Mouse (Mus musculus) intestine, embryonic 15.5 days (tissue): ENCODE measurements at regions not wholly inside any gene's neighbourhood (a gene's known extent, or its start where the extent isn't known, plus 50 kb on each side); places are given as distances from the start of the nearest gene placed in this dataset.
"Not testable (repeated sequence)": the region's sequence is repeated elsewhere in the genome, so short reads cannot be mapped to it uniquely, and the experiment has no call there.

Source experiments
- ATAC-seq: fragments of 200-750 bp; cut with Nextera tagmentation; 2 replicates; pipeline ENCODE4 v1.8.0; 2017; ENCODE audit warnings: moderate TSS enrichment, moderate library complexity
- H3K27ac ChIP-seq: fragments of 300-500 bp; sonication (generic); 2 replicates; pipeline ENCODE4 v1.5.1; 2015; ENCODE audit warnings: mild to moderate bottlenecking, inconsistent platforms
- H3K27me3 ChIP-seq: fragments of 300-500 bp; sonication (generic); replicated peaks from 2 replicates; pipeline ENCODE4 v1.6.1; 2015; ENCODE audit warnings: inconsistent platforms
- H3K36me3 ChIP-seq: fragments of 300-500 bp; sonication (generic); 2 replicates; pipeline ENCODE4 v1.6.1; 2015; ENCODE audit warnings: inconsistent platforms
- H3K4me1 ChIP-seq: fragments of 300-500 bp; sonication (generic); replicated peaks from 2 replicates; pipeline ENCODE4 v1.6.1; 2015; ENCODE audit warnings: inconsistent platforms
- H3K4me2 ChIP-seq: fragments of 300-500 bp; sonication (generic); replicated peaks from 2 replicates; pipeline ENCODE4 v1.6.1; 2015; ENCODE audit warnings: mild to moderate bottlenecking, inconsistent platforms
- H3K4me3 ChIP-seq: fragments of 300-500 bp; sonication (generic); replicated peaks from 2 replicates; pipeline ENCODE4 v1.5.1; 2015; ENCODE audit warnings: inconsistent platforms
- H3K9ac ChIP-seq: fragments of 300-500 bp; sonication (generic); 2 replicates; pipeline ENCODE4 v1.6.1; 2015; ENCODE audit warnings: inconsistent platforms
- H3K9me3 ChIP-seq: fragments of 300-500 bp; sonication (generic); 2 replicates; pipeline ENCODE4 v1.6.1; 2016; ENCODE audit warnings: inconsistent platforms
- WGBS: fragments of 180-500 bp; shearing (Covaris S2); methylation state at CpG from one replicate; pipeline ENCODE4 v1.1.7; 2015; 5-methylcytosine and 5-hydroxymethylcytosine counted together

- Histone ChIP-seq H3K9me3 (no peaks in the 10 kb centered on the region), H3K4me2 (no peak overlapping the region), H3K9ac (no peak overlapping the region), H3K4me1 (no peaks in the 10 kb centered on the region), H3K36me3 (no peaks in the 10 kb centered on the region), H3K4me3 (no peak overlapping the region), H3K27ac (no peak overlapping the region), H3K27me3 (no peaks in the 10 kb centered on the region)
- no peak for ATAC-seq
Observed at GRCm38 (mm10) chr6:25101761-25102160, 145.7 kb upstream of the Tmem229a start.

- no peaks in the 10 kb centered on the region for H3K27me3 ChIP-seq
- no peaks in the 10 kb centered on the region for H3K9me3 ChIP-seq
- ATAC-seq = no peak
- H3K27ac ChIP-seq = no peak overlapping the region
- no peak overlapping the region for H3K9ac ChIP-seq
- no peak overlapping the region for H3K4me2 ChIP-seq
- no peak overlapping the region for H3K4me3 ChIP-seq
- H3K4me1 ChIP-seq = no peaks in the 10 kb centered on the region
- H3K36me3 ChIP-seq = no peaks in the 10 kb centered on the region
- WGBS = 75% methylated on average over 1 of the region's 1 CpGs
Observed at GRCm38 (mm10) chr6:25087167-25087566, 131.1 kb upstream of the Tmem229a start.

GRCm38 (mm10) chr6:25085871-25086270 lies 129.8 kb upstream of the Tmem229a start:
- Histone ChIP-seq H3K27ac (no peak overlapping the region), H3K9ac (no peak overlapping the region), H3K4me2 (no peak overlapping the region), H3K27me3 (no peaks in the 10 kb centered on the region), H3K9me3 (no peaks in the 10 kb centered on the region), H3K4me1 (no peaks in the 10 kb centered on the region), H3K36me3 (no peaks in the 10 kb centered on the region), H3K4me3 (no peak overlapping the region)
- no peak for ATAC-seq
- 86% methylated on average over 2 of the region's 2 CpGs for WGBS

GRCm38 (mm10) chr6:25085296-25085695 lies 129.2 kb upstream of the Tmem229a start:
- H3K27ac ChIP-seq, H3K4me3 ChIP-seq, H3K27me3 ChIP-seq, H3K4me1 ChIP-seq, H3K4me2 ChIP-seq, H3K9me3 ChIP-seq, ATAC-seq, H3K36me3 ChIP-seq, H3K9ac ChIP-seq: not testable (repeated sequence)
- 40% methylated on average over 4 of the region's 4 CpGs for WGBS

- no peak overlapping the region for H3K9ac ChIP-seq
- H3K4me1 ChIP-seq = no peaks in the 10 kb centered on the region
- WGBS = 48% methylated on average over 6 of the region's 6 CpGs
- no peak overlapping the region for H3K4me3 ChIP-seq
- no peaks in the 10 kb centered on the region for H3K36me3 ChIP-seq
- ATAC-seq = no peak
- H3K27me3 ChIP-seq = no peaks in the 10 kb centered on the region
- no peak overlapping the region for H3K4me2 ChIP-seq
- H3K9me3 ChIP-seq = no peaks in the 10 kb centered on the region
- H3K27ac ChIP-seq = no peak overlapping the region
Observed at GRCm38 (mm10) chr6:25065913-25066312, 109.8 kb upstream of the Tmem229a start.

GRCm38 (mm10) chr6:25032878-25033509 lies 76.9 kb upstream of the Tmem229a start:
- Histone ChIP-seq H3K36me3 (no peaks in the 10 kb centered on the region), H3K4me2 (no peak overlapping the region), H3K9me3 (no peaks in the 10 kb centered on the region), H3K9ac (no peak overlapping the region), H3K27ac (no peak overlapping the region), H3K27me3 (no peaks in the 10 kb centered on the region), H3K4me3 (no peak overlapping the region), H3K4me1 (no peaks in the 10 kb centered on the region)
- ATAC-seq = no peak
- WGBS = 71% methylated on average over 2 of the region's 2 CpGs

- no peak for ATAC-seq
- Histone ChIP-seq H3K27ac (no peak overlapping the region), H3K9ac (no peak overlapping the region), H3K4me2 (no peak overlapping the region), H3K36me3 (no peaks in the 10 kb centered on the region), H3K9me3 (no peaks in the 10 kb centered on the region), H3K4me3 (no peak overlapping the region), H3K4me1 (no peaks in the 10 kb centered on the region), H3K27me3 (no peaks in the 10 kb centered on the region)
- WGBS = 83% methylated on average over 3 of the region's 3 CpGs
Observed at GRCm38 (mm10) chr6:25026953-25027352, 70.9 kb upstream of the Tmem229a start.

- ATAC-seq = 0 out of 2 replicates have a peak, but pooled peaks have one; percentile 28
- WGBS = 11% methylated on average over 2 of the region's 2 CpGs
- H3K36me3 ChIP-seq = no peaks in the 10 kb centered on the region
- H3K4me1 ChIP-seq = no peaks in the 10 kb centered on the region
- H3K27ac ChIP-seq = no peak overlapping the region
- no peaks in the 10 kb centered on the region for H3K27me3 ChIP-seq
- H3K9me3 ChIP-seq = no peaks in the 10 kb centered on the region
- H3K4me2 ChIP-seq = no peak overlapping the region
- no peak overlapping the region for H3K4me3 ChIP-seq
- H3K9ac ChIP-seq = no peak overlapping the region
Observed at GRCm38 (mm10) chr6:25020005-25020772, 64.1 kb upstream of the Tmem229a start.

GRCm38 (mm10) chr6:25013288-25013606 lies 57.1 kb upstream of the Tmem229a start:
- Histone ChIP-seq H3K9me3 (no peaks in the 10 kb centered on the region), H3K4me2 (no peak overlapping the region)
- WGBS = 41% methylated on average over 3 of the region's 3 CpGs

GRCm38 (mm10) chr6:25012376-25013287 lies 56.5 kb upstream of the Tmem229a start:
- ATAC-seq = peak; percentile 61
- Histone ChIP-seq H3K27me3 (no peaks in the 10 kb centered on the region), H3K36me3 (no peaks in the 10 kb centered on the region), H3K4me3 (no peak overlapping the region), H3K9ac (no peak overlapping the region), H3K4me1 (no peaks in the 10 kb centered on the region), H3K27ac (peak overlapping the region; percentile 7; the same call in 1 of the 2 replicates), H3K9me3 (no peaks in the 10 kb centered on the region), H3K4me2 (no peak overlapping the region)
- WGBS = 29% methylated on average over 2 of the region's 2 CpGs

More at GRCm38 (mm10) chr6:25013288-25013606, 57.1 kb upstream of the Tmem229a start:
- no peaks in the 10 kb centered on the region for H3K36me3 ChIP-seq
- no peaks in the 10 kb centered on the region for H3K4me1 ChIP-seq
- no peaks in the 10 kb centered on the region for H3K27me3 ChIP-seq
- H3K27ac ChIP-seq = no peak overlapping the region
- no peak overlapping the region for H3K9ac ChIP-seq
- ATAC-seq = no peak
- H3K4me3 ChIP-seq = no peak overlapping the region

GRCm38 (mm10) chr6:25008856-25009255 lies 52.8 kb upstream of the Tmem229a start:
- H3K4me2 ChIP-seq, ATAC-seq, H3K4me3 ChIP-seq, H3K9ac ChIP-seq, H3K36me3 ChIP-seq, H3K27ac ChIP-seq, H3K27me3 ChIP-seq, H3K4me1 ChIP-seq, H3K9me3 ChIP-seq: not testable (repeated sequence)
